Mouse (Mus musculus) urinary bladder, postnatal 14 days (tissue): ENCODE results near the gene Safb2.
A peak's percentile ranks its signal among the peaks of the same experiment; 100 is the strongest.
"Not testable (repeated sequence)": the region's sequence is repeated elsewhere in the genome, so short reads cannot be mapped to it uniquely, and the experiment has no call there.

Source experiments
- DNase-seq: peaks from one replicate; pipeline ENCODE4 v3.0.0; 2021; ENCODE audit warnings: low spot score

Safb2 gene

GRCm38 (mm10) chr17:56584257-56585130 lies at the start of gene Safb2, which contains the start of gene Safb:
TSS of gene Safb2 (minus strand) at chr17:56584585.
TSS of gene Safb (plus strand) at chr17:56584825.
- DNase-seq: peak; percentile 99

- no peak for DNase-seq
Observed at GRCm38 (mm10) chr17:56634023-56634422, 49.6 kb upstream of the Safb2 start.

- no peak for DNase-seq
Observed at GRCm38 (mm10) chr17:56631807-56632206, 47.4 kb upstream of the Safb2 start.

- DNase-seq: not testable (repeated sequence)
Observed at GRCm38 (mm10) chr17:56629800-56630781, 45.7 kb upstream of the Safb2 start.

DNA sequence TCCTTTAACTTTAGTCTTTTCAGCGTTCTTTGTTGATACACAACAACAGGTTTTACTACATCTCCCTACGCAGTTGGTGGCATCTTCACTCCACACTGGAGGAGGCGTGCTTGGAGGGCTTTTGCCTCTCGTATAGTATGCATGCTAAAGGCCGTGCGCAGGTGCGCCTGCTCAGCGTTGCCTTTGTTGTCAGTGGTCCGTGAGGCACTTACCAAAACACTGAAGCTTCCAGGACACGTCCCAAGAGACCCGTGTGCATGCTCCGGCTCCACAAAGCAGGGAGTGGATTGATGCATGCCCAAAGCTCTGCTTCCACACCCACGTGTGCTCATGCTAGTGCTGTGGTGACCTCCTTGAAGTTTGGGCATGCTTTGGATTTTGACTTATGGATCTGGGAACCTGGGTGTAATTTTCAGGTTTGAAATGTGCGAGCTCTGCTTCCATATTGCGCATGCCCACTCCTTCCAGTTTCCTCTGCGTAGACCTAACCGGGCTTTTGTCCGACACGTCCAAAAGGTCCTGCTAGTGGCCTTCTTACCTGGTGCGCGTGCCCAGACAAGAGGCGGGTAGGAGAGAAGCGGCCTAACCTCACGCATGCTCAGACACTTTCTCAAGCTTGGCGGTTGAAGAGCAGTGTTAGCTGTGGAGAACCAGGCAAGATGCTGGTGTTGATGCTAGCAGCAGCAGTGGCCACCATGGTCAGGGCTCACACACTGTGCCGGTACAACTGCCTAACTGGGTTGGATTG lies 43.3 kb upstream of the Safb2 start, which contains the start of gene Catsperd:
TSS of gene Catsperd (plus strand) at position 614 of the 748 bp plus-strand sequence.
- peak; percentile 59 for DNase-seq

DNA sequence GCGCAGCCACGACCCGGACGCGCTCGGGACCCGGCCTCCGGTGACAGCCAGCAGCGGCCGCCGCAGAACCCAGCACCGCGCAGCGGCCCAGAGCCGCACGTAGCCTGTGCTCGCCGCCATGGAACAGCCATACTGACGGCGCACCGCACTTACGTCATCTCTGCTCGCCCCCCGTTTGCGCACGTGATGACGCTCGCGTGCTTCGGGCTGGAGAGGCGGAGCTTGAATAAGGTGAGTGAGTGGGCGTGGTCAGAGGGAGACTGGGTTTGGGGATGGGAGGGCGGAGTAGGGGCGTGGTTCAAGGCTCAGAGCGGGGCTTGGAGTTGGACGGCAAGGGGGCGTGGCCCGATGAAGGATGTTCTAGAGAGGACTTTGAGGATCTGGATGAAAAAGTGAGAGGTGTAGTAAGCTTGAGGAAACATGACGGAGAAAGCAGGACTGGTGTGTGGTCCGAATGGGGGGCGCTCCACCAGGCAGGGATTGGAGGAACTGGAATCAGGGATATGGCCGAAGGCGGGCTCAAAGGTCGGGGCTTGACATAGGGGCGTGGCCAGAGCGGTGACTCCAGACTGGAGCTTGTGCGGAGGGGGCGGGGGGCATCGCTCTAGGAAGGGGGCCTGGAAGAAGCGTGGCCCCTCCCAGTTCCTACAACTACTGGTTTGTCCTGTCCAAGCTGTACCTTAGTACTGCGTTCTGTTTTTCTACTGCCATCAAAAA lies 42.5 kb upstream of the Safb2 start, which contains the start of gene Lonp1:
TSS of gene Lonp1 (minus strand) at position 134 of the 717 bp plus-strand sequence.
- DNase-seq: peak; percentile 98

- no peak for DNase-seq
Observed at GRCm38 (mm10) chr17:56626260-56626659, 41.9 kb upstream of the Safb2 start.

DNA sequence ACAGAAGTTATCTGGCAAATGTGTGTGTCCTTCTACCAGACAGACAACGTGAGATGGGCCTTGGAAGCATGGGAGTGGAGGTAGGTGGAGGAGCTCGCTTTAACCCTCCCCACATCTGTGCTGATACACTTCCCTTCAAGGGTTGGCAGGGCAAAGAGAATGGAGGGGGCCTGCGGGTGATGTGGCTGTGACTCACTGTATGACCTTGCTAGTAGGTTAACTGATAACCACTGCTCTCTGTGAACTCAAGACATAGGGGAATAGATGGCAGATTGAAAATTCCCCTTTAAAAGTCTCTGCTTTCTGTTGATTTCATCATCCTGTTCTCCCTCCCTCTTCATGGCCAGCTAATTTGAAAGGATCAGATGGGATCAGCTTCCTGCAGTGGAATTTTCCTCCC lies 41.1 kb upstream of the Safb2 start:
- DNase-seq: no peak

DNA sequence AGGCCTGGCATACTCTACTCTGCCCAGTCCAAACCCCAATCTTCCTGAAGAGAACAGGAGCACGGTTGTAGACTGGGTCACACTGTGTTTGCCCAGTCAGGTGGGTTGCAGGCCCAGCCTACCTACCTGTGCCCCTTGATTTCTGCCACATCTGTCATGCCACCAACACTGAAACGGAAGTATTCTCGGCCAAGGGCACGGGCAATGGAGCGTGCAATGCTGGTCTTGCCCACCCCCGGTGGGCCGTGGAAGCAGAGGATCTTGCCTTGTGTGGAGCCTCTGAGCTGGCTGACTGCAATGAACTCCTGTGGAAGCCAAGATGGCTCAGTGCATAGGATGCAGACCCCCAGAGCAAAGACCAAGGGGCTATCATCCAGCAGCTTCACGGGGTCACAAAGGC lies 33.2 kb upstream of the Safb2 start:
- DNase-seq: no peak

DNA sequence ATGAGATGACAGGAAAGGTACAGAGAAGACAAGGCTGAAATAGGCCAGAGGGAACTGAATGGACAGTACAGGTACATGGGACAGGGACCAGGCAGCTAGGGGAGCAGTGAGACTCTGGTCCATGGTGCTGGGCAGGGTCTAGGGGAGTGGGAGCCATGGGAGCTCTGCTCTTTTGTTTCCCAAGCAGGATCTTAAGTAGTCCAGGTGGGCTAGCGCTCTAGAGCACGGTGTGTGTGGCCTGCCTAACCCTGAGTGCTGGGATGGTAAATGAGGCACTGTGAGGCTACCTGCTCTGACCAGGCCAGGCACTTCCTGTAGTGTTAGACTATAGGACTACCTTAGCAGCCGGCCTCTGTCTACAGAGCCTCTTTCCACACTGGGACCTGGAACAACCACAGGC lies 32.3 kb upstream of the Safb2 start:
- DNase-seq: no peak

GRCm38 (mm10) chr17:56615792-56616191 lies 31.4 kb upstream of the Safb2 start:
- no peak for DNase-seq

- no peak for DNase-seq
Observed at GRCm38 (mm10) chr17:56615136-56615784, 30.9 kb upstream of the Safb2 start.

GRCm38 (mm10) chr17:56614391-56615135 lies 30.2 kb upstream of the Safb2 start:
- no peak for DNase-seq

DNA sequence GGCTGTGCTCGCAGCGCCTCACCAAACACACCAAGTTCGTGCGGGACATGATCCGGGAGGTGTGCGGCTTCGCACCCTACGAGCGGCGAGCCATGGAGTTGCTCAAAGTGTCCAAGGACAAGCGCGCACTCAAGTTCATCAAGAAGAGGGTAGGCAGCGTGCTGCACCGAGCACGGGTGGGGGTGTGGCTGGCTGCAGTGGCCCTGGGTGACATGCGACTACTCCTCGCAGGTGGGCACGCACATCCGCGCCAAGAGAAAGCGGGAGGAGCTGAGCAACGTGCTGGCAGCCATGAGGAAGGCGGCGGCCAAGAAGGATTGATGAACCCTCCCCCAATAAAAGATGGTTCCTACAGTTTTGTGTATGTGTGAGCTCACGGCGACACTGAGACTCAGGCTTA lies 29.5 kb upstream of the Safb2 start:
- not testable (repeated sequence) for DNase-seq

GRCm38 (mm10) chr17:56613236-56613844 lies 29.0 kb upstream of the Safb2 start, which contains the start of gene Rpl36:
TSS of gene Rpl36 (plus strand) at chr17:56613416.
- peak; percentile 97 for DNase-seq

- not testable (repeated sequence) for DNase-seq
Observed at GRCm38 (mm10) chr17:56612565-56612939, 28.2 kb upstream of the Safb2 start.

DNA sequence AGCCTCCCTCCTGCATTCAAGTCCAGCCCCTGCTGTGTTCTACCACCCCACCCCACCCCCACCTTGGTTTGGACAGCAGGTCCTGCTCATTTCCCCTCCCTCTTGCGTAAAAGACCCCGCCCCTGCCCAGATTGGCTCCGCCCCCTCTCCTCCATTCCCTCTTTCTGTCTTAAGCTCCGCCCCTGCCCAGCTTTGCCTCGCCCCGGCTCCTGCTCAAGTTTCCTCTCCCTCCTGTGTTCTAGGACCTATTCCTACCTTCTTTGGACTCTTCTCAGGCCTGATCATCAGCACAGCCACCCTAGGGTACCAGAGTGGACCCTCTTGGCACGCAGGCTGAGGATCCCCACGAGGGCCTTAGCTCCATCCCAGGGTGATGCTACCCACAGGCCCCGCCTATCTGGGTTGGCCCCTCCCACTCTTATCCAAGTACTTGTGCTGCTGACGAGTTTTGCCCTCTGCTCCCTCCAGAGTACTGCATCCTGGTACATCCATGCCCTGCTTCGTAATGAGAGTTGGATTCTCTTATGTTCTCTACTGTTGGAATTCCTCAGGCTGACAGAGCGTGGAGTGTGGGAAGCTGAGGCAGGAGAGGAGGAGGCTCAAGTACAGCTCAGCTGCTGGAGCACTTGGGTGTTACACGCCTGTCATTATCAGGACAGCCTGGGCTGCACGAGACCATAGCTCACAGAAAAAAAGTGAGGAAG lies 27.6 kb upstream of the Safb2 start:
- peak; percentile 55 for DNase-seq

DNA sequence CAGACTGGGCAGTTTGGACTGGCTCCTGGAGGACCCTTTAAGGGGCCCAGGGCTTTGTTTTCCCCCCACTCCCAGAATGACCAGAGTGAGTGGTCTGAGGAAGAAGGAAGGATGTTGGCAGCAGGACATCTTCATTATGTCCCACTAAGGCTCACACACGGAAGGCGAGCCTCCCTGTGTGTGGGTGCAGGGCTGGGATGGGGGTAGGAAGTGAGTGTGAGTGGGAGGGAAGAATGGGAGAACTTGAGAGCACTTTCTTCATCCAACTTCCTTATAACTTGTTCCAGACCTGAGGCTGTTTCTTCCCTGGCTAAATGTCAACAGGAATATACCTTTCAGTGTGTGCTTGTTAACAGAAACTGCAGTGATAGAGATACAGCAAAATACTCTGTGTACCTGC lies 26.9 kb upstream of the Safb2 start:
- DNase-seq: no peak
